Mouse (Mus musculus) right cerebral cortex, postnatal 10 days (tissue): ENCODE data around the gene Efna3.
A peak's percentile ranks its signal among the peaks of the same experiment; 100 is the strongest.

Experiments
- DNase-seq, 2 experiments: peaks; one replicate each; pipeline ENCODE4 v3.0.0; 2021; ENCODE audit warnings: low spot score in 2 of 2

Efna3 gene

DNA sequence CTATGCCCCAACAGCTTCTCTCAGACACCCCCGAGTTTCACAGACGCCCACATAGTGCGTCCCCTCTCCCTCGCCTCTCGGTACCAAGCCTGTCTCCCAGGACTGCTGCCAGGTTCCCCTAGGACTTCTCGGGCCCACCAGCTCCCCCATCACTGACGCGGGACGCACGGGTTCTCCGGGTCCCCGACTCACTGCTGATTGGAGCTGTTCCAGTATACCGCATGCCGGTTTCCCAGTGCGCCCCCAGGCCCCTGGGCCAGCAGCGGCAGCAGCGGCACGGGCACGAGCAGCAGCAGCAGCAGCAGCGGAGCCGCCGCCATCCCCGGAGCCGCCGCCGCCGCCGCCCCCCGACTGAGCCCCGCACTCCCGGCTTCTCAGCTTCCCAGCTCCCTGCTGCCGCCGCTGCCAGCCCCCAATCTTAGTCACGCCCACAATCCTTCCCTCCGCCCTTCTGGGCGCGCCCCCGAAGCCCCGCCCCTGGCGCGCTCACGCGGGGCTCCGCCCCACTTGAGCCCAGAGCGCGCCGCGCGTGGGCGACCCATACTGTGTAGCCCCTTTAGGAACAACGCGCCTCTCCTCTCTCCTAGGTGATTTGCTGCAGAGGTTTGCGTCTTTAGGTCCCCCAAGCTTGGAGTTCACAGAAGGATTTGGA is at the start of gene Efna3:
Gene Efna3, minus strand, starts transcription at position 452 of the 652 bp plus-strand sequence.
- DNase-seq = peak; percentile 93 to 94

DNA sequence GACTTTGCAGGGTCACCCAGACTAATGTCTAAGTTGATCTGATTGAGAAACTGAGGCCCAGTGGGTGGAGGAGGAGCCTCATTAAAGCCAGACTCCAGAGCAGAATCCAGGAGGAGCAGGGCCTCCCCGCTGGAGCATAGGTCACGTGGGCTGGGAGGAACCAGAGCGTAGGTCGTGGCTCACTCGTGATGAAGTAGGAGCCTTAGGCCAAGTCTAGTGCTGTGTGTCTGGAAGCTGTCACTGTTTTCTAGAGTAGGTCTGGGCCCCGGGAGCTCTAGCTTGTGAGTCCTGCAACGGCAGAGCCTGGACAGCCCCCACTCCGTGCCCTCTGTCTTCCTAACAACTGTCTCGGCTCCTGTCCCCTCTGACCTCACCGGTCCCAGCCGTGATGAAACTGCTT is 44.6 kb upstream of the Efna3 start:
- DNase-seq = no peak

- DNase-seq = no peak
Measured at GRCm38 (mm10) chr3:89365486-89366414, 43.0 kb upstream of the Efna3 start.

- no peak for DNase-seq
Measured at GRCm38 (mm10) chr3:89365153-89365485, 42.4 kb upstream of the Efna3 start, which contains the start of gene Dcst1. Dcst1 (minus strand) TSS chr3:89365253.

DNA sequence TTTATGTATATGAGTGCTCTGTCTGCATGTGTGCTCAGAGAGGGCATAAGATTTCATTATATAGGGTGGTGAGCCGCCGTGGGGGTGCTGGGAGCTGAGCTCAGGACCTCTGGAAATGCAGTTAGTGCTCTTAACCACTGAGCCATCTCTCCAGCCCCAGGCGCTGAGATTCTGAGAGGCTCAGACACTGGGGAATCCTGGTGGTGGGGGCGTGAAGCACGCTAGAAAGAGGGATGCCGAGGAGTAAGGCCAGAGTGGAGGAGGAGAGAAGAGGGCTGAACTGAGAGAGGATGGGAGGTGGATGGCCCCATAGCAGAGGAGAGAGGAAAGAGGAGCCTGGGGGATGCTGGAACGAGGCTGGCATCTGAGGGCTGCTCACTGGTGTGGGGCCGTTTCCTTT is 41.9 kb upstream of the Efna3 start:
- DNase-seq = no peak

DNA sequence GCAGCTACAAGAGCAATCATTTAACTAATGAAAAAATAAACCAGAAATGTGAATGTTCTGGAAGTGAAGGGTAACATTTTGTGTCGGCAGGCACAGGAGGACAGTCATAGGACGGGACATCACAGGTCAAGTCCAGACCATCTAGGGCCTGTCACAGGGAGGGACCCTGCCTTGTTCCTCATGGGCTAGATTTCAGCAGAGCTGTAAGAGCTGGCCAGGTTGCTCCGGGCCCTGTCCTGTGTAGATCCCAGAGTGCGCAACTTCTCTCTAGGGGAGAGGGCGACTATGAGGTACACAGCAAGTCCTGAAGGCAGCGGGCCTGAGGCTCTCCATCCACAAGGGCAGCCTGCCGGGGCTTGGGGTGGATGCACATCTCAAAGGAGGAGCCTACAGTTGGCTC is 38.9 kb upstream of the Efna3 start, which contains the start of gene Dcst2:
Gene Dcst2, plus strand, starts transcription at position 301 of the 400 bp plus-strand sequence.
- no peak for DNase-seq

DNA sequence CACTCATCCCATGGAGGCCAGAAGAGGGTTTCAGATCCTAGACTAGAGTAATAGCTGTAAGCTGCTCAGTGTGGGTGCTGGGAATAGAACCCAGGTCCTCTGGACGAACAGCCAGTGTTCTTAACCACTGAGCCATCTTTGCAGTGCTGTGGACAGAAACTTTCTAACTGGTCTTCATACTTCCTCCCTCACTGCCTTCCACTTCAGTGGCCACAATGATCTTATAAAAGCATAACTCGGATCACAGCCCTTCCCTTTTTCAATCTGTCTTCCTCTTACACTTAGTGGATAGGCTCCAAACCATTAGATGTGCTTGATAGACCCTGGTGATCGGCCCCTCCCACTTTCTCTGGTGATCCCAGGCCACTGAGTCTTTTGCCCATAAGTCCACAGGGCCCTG is 37.5 kb upstream of the Efna3 start:
- no peak for DNase-seq

GRCm38 (mm10) chr3:89359630-89360029 is 36.9 kb upstream of the Efna3 start:
- no peak for DNase-seq

DNA sequence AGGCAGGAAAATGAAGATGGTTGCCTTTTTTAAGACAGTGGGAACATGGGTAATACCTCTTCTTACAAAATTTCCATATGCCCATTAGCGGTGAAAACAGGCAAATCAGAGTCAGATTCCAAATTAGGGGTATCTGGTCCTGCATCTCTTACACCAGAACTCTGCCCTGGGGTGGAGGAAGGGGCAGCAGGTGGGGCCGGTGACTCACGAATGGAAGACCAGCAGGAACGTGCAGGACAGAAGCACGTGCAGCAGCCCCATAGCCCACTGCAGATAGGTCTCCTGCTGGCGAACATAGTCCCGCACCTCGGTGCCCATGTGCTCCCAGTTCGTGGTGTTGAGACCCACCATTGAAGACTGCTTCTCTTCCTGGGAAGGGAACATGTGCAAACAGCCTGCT is 33.3 kb upstream of the Efna3 start:
- no peak for DNase-seq

GRCm38 (mm10) chr3:89355512-89355902 is 32.7 kb upstream of the Efna3 start:
- DNase-seq = no peak

DNA sequence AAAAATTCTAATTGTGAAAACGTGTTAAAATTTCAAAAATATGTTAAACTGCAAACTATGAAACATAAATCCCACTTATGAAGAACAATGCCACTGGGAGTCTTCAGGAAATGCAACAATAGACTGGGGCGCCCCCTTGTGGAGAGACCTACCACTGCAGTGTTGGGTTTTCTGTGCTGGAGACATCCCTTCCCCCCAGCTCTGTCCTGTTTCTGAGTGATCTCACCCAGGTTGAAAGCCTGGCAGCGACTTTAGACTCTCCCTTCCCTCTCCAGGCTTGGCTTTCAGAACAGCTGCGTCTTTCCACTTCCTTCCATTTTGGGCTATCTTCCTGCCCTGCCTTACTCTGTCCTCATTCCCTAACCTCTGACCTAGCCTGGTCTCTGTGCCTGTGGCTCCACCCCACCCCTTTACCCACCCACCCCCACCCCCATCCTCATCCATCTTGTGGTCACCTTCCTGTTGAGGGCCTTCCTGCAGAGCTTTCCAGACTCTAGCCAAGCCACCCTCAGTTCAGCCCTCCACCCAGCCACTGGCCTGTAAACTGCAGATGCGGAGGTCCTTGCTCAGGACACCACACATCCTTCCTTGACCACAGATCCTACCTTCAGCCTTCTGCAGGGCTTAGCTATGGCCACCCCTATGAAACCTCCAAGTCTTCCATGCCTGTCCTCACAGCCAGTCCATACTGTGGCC is 32.2 kb upstream of the Efna3 start:
- peak; percentile 80 to 82 for DNase-seq

DNA sequence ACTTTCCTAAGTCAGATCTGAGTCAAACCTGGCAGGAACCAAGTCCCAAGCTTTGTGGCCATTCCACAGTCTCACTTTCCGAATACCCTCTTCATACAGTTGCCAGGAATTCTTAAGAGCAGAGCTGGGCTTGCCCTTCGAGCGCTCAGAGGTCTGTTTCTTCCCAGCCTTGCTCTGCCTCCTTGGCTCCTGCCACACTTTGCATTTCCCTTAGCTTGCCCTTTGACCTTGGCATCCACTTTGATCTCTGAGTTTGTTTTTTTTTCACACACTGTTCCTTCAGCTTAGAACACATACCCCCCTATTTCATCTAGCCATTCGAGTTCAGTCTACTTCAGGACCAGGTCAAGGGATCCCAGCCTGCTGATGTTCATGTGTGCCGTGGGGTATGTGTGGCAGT is 28.5 kb upstream of the Efna3 start:
- DNase-seq = no peak

- peak; percentile 92 for DNase-seq
Measured at GRCm38 (mm10) chr3:89349869-89350501, 27.2 kb upstream of the Efna3 start, which contains the start of gene Adam15. Adam15 (minus strand) TSS chr3:89349996.

GRCm38 (mm10) chr3:89348911-89349868 is 26.4 kb upstream of the Efna3 start:
- DNase-seq = peak in 1 of 2 experiments; percentile 54

- DNase-seq = no peak
Measured at GRCm38 (mm10) chr3:89347916-89348315, 25.2 kb upstream of the Efna3 start.

- no peak for DNase-seq
Measured at GRCm38 (mm10) chr3:89346815-89347540, 24.2 kb upstream of the Efna3 start.

GRCm38 (mm10) chr3:89343279-89343678 is 20.5 kb upstream of the Efna3 start:
- no peak for DNase-seq

DNA sequence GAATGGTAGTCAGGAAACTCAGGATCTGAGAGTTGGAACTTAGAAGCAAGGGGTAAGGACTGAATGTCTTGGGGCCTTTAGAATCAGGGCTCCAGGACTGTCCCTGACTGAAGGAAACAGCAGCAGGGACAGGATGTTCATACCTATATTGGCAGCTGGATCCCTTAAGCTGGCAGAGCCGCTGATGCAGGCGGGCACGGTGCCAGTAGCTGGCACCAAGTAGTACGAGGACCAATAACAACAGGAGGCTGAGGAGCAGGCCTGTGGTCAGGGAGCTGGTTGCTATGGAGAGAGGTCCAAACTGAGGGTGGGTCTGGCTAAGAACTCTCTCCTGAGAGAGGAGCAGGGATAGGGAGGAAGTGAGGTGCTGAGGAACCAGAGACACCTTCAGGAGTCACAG is 19.0 kb upstream of the Efna3 start:
- DNase-seq = no peak

GRCm38 (mm10) chr3:89340465-89340864 is 17.7 kb upstream of the Efna3 start:
- peak; percentile 79 to 88 for DNase-seq

GRCm38 (mm10) chr3:89339416-89339815 is 16.7 kb upstream of the Efna3 start:
- peak; percentile 72 to 73 for DNase-seq
